Mouse (Mus musculus) bone marrow, adult 2 months (tissue): ENCODE measurements around the gene Trp53rkb. TPM values are rescaled to one million over a fixed set of nuclear protein-coding genes. Genes with fewer than 3 reads are reported as not detected.

Experiments
- H3K27ac ChIP-seq: fragments of 200-500 bp; 2 replicates; pipeline ENCODE4 v1.5.1; 2012; ENCODE audit warnings: low read depth, mild to moderate bottlenecking, control low read depth, inconsistent platforms, low read length; ENCODE audit not compliant: control insufficient read depth, poor library complexity, insufficient read depth
- H3K4me1 ChIP-seq: fragments of 200-500 bp; 2 replicates; pipeline ENCODE4 v1.6.1; 2011; ENCODE audit warnings: low read length; ENCODE audit not compliant: control insufficient read depth, insufficient read depth
- H3K4me3 ChIP-seq: fragments of 200-500 bp; replicated peaks from 2 replicates; pipeline ENCODE3; 2011; ENCODE audit warnings: mild to moderate bottlenecking, low read depth, low read length, control low read depth; ENCODE audit not compliant: control insufficient read depth
- CTCF ChIP-seq: fragments of 200-500 bp; IDR thresholded peaks from 2 replicates; pipeline ENCODE4 v1.5.1; 2011; ENCODE audit warnings: low read length, control low read depth; ENCODE audit not compliant: control insufficient read depth, insufficient read depth
- POLR2A ChIP-seq: fragments of 200-500 bp; IDR thresholded peaks from 2 replicates; pipeline ENCODE4 v1.6.1; 2011; ENCODE audit warnings: low read depth, mild to moderate bottlenecking, control low read depth, low read length, borderline replicate concordance; ENCODE audit not compliant: control insufficient read depth
- WGBS: fragments of 180-500 bp; shearing (Covaris S2); methylation state at CpG from one replicate; pipeline ENCODE4 v1.1.7; 2018; 5-methylcytosine and 5-hydroxymethylcytosine counted together
- polyA plus RNA-seq: library from polyadenylated mRNA; stranded (reverse); fragments of >200 nt; gene quantifications from 2 replicates; pipeline ENCODE4 v1.2.4, GENCODE M21; 2011; ENCODE audit warnings: low replicate concordance; ENCODE audit not compliant: missing spikeins, insufficient read depth, insufficient read length

The Trp53rkb gene
- polyA plus RNA-seq, 1 experiment, result 6.6 TPM

DNA sequence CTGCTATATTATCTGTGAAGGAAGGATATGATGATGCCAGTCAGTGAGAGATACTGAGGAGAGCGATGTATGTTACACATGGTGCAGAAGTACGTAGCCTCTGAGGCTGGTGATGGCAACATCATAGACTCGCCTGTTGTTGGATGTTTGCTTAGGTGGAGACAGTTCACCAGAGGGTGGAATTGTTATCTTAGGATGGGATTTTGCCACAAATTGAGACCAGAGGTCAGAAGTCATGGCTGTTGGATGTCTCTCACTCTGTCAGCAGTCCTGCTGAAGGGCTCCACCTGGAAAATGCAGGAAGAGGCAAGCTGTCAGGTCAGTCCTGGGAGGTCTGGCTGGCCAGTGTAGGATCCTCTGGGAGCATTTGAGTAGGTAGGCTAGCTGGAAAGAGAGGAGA lies 29.1 kb downstream of the Trp53rkb start:
- no peak for TF ChIP-seq CTCF
- no peak for TF ChIP-seq POLR2A
- Histone ChIP-seq H3K4me3 (no peak overlapping the region), H3K27ac (no peak overlapping the region), H3K4me1 (peaks cover 26% of the 10 kb centered on the region)
- WGBS, result 57% methylated on average over 3 of the region's 3 CpGs

DNA sequence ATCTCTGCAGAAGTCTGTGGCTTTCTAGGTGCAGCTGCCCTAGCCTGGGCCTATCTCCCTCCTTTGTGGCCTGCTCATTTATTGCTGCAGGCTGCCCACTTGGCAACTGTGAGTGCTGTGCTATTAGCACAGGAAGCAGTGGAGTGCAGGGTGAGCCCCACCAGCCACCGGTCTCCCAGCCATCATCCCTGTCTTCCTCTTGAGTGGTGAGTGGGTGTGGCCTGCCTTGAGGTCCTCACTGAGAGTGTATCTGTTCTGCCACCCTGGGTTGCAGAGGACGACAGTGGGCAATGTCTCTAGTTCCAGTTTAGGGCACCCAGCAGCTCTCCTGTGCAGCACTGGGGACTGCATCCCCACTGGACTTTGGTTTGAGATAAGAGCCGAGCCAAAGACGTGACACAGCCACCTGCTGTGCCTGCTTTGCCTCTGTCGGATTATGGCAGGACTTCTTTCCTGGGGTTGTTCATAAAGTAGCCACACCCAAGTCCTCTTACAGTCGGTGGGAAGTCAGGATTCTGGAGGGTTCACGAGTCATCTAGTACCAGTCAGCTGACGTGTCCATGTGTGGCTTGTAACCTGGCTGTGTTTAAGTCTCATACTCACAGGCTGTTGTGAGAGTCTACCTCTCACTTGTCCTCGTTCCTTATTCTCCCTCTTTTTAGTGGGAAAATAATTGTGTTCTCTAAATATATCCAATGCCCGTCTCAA lies 29.9 kb downstream of the Trp53rkb start:
- Histone ChIP-seq H3K4me1 (peaks cover 31% of the 10 kb centered on the region), H3K4me3 (no peak overlapping the region), H3K27ac (no peak overlapping the region; the same call in 1 of the 2 replicates)
- WGBS, result 52% methylated on average over 10 of the region's 10 CpGs
- TF ChIP-seq POLR2A, result no peak
- TF ChIP-seq CTCF, result no peak

DNA sequence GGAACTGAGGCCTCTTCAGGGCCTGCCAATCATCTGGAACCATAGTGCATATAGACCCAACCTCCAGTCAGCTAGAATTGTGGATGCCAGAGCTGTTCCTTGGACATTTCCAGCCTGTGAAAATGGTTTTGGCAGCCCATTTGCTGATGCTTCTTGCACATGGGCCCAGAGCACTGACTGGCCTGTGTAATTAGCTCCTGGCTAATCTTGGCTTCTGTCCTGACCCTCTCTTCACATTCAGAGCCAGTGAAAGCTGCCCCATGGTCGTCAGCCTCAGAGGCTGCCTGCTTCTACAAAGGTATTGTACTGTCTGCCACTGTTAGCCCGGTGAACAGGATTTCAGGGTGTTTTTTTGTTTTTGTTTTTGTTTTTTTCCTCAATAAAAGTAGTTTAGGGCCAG lies 30.6 kb downstream of the Trp53rkb start:
- no peak for TF ChIP-seq POLR2A
- no peak for TF ChIP-seq CTCF
- H3K27ac ChIP-seq, result no peak overlapping the region
- H3K4me3 ChIP-seq, result no peak overlapping the region
- WGBS, result 85% methylated on average over 2 of the region's 2 CpGs
- H3K4me1 ChIP-seq, result peaks cover 34% of the 10 kb centered on the region

DNA sequence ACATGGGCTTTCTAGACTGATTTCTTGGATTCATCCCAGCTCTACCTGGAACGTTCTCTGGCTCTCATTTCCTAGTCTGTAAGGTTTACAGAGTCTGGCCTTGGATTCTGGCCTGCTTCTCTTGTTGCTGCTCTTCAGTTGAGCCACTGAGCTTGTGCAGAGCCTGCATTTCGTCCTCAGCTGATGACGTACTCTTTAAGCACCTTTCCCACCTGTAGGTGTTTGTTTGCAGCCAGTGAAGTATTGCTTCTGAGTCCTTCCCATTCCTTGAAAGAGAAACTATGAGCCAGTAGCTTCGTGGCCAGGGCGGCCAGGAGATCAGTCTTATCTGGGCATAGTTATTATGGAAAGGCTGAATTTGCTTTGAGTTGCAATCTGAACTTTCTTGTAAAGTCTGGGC lies 32.1 kb downstream of the Trp53rkb start:
- WGBS, result 88% methylated on average over 5 of the region's 5 CpGs
- TF ChIP-seq POLR2A (no peak), CTCF (no peak)
- Histone ChIP-seq H3K4me3 (no peak overlapping the region), H3K4me1 (peaks cover 34% of the 10 kb centered on the region), H3K27ac (no peak overlapping the region)

DNA sequence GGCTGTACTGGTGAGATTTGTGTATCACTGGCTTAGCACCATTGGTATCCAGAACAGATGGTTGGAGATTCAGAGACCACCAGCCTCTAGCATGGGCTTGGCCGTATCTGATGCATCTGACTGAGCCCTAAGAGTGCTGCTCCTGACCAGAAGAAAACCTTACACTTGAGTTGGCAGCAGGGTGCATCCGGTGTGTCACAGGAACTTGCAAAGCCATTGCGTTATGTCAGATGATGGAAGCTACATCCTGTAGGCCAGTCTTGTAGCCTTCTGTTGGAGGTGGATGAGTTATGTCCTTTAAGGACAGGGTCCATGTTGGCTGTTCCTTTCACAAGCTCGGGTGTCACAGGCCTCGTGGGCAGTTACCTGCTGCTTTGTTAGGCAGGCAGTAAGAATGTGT lies 32.7 kb downstream of the Trp53rkb start:
- no peak for TF ChIP-seq POLR2A
- no peak for TF ChIP-seq CTCF
- 51% methylated on average over 5 of the region's 5 CpGs for WGBS
- Histone ChIP-seq H3K4me3 (no peak overlapping the region), H3K4me1 (peaks cover 32% of the 10 kb centered on the region), H3K27ac (peak overlapping the region; percentile 54; the same call in 1 of the 2 replicates)

DNA sequence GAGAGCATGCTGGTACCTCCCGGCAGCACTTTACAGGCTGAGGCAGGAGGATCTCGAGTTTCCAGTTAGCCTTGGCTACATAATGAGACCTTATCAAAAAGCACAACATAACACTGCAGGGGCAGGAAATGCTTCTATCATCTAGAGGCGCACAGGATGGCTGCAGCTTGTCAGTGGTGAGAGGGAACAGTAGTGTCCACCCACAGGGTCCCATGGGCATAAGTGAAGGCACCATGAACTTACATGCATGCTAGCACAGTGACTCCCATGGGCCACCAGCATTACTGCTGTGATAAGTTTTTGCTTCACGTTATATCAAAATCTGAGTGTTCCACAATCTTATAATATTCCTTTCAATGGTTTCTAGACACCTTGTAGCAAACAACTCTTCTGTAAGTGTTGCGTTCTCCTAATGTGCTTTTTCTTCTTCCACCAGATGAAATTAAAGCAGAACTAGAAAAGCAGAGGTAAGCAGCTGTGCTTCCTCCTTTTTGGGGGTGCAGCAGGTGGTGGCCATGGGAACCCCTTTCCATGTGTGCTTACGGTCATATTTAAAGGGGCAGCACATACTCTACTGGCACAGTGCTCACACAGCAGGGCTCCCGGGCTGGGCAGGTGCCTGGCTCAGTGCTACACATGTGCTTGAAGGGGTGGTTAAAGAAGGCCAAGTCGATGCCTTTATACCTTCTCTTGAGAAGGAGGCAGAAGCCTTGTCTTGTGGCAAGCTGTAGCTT lies 34.3 kb downstream of the Trp53rkb start:
- 37% methylated on average over 8 of the region's 8 CpGs for WGBS
- H3K27ac ChIP-seq, result peak overlapping the region; percentile 49
- H3K4me1 ChIP-seq, result peaks cover 23% of the 10 kb centered on the region
- H3K4me3 ChIP-seq, result no peak overlapping the region
- TF ChIP-seq POLR2A, result no peak
- TF ChIP-seq CTCF, result no peak

DNA sequence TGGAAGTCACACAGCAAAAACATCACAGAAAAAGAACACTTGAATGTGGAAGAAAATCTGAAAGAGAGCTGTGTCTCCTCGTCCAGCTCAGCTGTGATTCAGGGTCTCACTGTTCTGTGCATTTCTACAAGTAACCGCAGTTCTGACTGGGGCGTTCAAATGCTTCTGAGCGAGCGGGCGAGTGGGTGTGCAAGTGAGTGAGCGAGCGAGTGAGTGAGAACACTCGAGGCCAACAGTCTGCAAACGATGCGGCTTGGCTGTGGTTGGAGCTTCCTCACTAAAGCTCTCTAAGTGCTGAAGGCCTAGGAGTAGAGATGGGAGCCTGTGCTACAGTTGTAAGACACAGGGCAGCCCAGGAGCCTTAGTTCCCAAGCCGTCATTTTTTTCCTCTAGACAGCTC lies 36.0 kb downstream of the Trp53rkb start:
- WGBS, result 88% methylated on average over 12 of the region's 12 CpGs

DNA sequence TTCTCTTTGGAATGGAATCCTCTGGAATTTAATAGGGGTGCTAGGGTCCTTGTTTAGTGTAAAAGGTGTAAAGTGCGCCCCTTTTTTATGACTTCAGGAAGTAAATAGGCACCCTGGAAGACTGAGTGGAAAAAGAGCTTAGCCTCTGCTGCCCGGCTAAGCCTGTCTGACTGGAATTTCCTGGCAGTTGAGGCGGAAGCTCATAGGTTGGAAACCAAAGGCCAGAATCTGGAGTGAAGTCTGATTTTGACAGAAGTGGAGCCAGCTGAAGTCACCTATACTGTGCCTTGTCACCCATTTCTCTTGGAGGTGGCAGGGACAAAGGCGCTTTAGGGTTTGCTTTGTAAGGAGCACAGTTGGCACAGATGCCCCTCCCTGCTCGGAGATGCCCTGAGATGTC lies 38.0 kb downstream of the Trp53rkb start:
- Histone ChIP-seq H3K27ac (no peak overlapping the region), H3K4me3 (no peak overlapping the region), H3K4me1 (peaks cover 10% of the 10 kb centered on the region)
- 87% methylated on average over 5 of the region's 5 CpGs for WGBS
- no peak for TF ChIP-seq POLR2A
- TF ChIP-seq CTCF, result no peak

More for the DNA sequence above, 36.0 kb downstream of the Trp53rkb start:
- Histone ChIP-seq H3K4me1 (peaks cover 18% of the 10 kb centered on the region), H3K27ac (no peak overlapping the region), H3K4me3 (no peak overlapping the region)
- TF ChIP-seq POLR2A (no peak), CTCF (no peak)
